Mouse (Mus musculus) left cerebral cortex, adult 18-20 months (tissue): Measurements from ENCODE around the gene Zfp119a. TPM values are rescaled to one million over a fixed set of nuclear protein-coding genes. Genes with fewer than 3 reads are reported as not detected.
A peak's percentile ranks its signal among the peaks of the same experiment; 100 is the strongest.

ENCODE experiments used
- DNase-seq, 2 experiments: peaks; one replicate each; pipeline ENCODE4 v3.0.0; 2021 to 2022; ENCODE audit warnings: low spot score in 2 of 2, mixed read lengths in 1 of 2
- long read RNA-seq, 2 experiments: library from polyadenylated mRNA; stranded (forward); transcript quantifications; one replicate each; pipeline ENCODE4 v2.0.0; 2021
- total RNA-seq, 2 experiments: library from RNA; stranded (reverse); gene quantifications; 2 replicates each; pipeline ENCODE4 v1.2.3; 2021

The Zfp119a gene
- 1 to 10 TPM; 5.5 to 6.2 TPM for total RNA-seq
- long read RNA-seq, experiment 1, transcript Zfp119a-201 (4 exons, 2,018 nt) = major isoform, 5 of 9 reads
- long read RNA-seq, experiment 1, partial matches to known transcripts = 0 of 9 reads
- long read RNA-seq, experiment 1, other reads (novel, unspliced or antisense) = 4 of 9 reads
- long read RNA-seq, experiment 2, partial matches to known transcripts = 0 of 3 reads
- long read RNA-seq, experiment 2, other reads (novel, unspliced or antisense) = 0 of 3 reads

DNA sequence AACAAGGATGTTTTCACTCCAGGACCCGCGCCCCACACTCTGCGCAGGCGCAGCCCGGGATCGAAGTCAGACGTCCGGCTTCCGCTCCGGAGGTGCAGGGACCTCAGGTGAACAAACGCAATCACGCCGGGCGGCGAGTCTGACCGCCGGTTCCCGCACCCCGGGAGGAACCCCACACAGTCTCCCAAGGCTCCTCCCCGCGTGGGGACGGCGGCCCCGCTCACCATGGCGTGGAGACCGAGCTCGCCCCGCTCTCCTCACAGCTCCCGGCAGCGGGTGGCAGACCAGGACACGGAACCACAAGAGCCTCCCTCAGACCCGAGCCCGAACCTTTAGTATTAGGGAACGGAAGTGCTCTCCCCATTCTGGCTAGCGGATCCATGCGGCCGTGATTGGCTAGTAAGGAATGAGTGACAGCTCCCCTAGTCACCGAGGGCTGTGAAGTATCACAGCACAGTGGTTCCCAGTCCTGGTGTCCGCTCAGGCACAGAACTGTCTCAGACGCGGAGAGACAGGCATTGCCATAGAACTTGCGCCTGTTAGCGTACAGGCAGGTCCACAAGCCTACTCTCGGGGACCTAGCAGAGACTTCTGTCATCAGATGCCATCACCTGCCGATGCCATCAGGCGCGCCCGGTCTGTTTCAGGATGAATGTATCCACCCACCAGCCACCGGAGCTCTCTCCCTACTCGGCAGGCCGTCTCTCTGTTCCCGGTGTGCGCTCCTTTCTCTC lies at the start of gene Zfp119a:
Gene Zfp119a (minus strand): TSS at position 295 of the 734 bp plus-strand sequence.
- peak; percentile 73 to 84 for DNase-seq

DNA sequence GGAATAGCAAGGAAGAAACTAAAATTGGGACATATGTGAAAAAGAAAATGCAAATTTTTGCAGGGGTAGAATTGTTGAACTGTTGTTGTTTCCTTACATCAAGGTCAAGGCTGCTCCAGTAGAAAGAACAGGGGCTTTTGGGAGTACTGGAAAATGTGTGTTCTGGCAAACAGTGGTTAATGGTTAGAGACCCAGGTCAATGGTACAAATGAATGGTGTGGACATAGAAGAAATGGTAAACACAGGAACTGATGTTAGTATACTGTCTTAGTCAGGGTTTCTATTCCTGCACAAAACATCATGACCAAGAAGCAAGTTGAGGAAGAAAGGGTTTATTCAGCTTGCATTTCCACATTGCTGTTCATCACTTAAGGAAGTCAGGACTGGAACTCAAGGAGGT lies 27.9 kb upstream of the Zfp119a start:
- no peak for DNase-seq

DNA sequence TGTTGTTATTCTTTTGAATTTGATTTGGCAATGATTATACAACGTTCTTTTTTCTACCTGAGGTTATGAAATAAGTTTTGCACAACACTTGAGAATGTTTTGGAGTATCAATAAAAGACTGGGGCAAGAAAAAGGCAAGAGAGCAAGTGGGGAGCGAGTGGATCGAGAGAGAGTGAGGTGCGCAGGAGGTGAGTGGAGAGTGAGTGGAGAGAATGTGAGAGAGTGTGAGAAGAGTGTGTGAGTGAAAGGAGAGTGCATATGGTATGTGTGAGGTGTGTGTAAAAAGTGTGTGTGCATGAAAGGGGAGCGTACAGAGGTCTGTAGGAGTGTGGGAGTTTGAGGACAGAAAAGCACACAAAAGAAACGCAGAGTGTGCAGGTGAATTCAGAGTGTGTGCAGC lies 25.4 kb upstream of the Zfp119a start:
- no peak for DNase-seq

GRCm38 (mm10) chr17:55903687-55904086 lies 25.0 kb upstream of the Zfp119a start:
- no peak for DNase-seq

GRCm38 (mm10) chr17:55903087-55903486 lies 24.4 kb upstream of the Zfp119a start:
- no peak for DNase-seq

DNA sequence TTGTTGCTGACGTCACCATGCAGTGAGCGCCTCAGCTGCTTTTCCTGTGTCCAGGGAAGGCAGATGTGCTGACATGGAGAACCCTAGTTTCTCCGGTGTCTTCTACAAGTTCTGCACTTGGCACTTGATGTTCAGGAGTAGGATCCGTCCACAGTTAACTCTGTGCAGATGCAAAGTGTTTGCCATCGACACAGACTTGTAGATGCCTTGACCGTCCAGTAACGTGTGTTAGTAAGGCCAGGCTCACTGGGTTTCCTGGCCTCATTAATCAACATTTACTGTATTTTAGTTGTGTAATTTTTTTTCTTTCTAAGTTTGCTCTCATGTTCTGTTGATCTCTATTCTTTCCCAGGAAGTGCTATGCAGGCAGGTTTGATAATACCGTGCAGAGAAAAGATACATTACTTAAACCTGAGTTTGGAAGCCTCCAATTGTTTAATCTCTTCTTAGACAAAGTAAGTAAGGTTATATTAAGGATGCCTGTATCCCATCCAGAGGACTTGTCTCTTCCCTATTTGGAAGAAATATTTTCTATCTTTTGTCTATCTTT lies 13.8 kb upstream of the Zfp119a start:
- peak in 1 of 2 experiments; percentile 30 for DNase-seq

- DNase-seq = no peak
Observed at GRCm38 (mm10) chr17:55884912-55885311, 6.2 kb upstream of the Zfp119a start.

DNA sequence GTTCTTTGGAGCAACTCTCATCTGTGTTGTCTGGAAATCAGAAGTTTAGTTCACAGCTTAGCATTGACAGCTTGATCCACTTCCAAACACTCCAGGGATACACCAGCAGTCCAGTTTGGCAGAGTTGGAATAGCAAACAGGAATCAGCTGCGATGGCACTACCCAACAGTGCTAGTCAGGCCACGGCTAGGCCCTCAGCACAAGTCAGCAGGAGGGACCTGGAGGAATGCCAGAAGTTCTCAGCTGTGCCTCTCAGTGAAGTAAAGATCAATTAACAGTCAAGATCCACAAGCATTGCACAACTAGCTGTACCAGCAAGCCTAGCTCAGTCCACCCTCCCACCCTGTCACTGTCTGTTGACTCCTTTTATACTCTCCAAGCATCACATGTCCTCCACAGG lies 4.9 kb upstream of the Zfp119a start:
- DNase-seq = no peak

DNA sequence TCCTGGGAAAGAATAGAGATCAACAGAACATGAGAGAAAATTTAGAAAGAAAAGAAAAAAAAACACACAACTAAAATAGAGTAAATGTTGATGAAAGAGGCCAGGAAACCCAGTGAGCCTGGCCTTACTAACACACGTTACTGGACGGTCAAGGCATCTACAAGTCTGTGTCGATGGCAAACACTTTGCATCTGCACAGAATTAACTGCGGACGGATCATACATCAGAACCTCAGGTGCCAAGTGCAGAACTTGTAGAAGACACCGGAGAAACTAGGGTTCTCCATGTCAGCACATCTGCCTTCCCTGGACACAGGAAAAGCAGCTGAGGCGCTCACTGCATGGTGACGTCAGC lies 471 bp downstream of the Zfp119a start:
- peak in 1 of 2 experiments; percentile 12 for DNase-seq

DNA sequence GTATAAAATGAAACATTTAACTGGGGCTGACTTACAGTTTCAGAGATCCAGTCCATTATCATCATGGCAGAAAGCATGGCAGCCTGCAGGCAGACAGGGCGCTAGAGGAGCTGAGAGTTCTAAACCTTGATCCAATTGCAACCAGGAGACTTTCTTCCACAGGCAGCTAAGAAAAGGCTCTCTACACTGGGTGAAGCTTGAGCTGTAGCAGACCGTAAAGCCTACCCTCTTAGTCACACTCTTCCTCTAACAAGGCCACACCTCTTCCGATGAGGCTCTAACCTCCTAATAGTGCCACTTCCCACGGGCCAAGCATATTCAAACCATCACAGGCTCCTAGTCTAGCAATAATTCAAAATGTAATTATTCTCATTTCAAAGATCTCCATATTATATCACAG lies 1.5 kb downstream of the Zfp119a start:
- no peak for DNase-seq

DNA sequence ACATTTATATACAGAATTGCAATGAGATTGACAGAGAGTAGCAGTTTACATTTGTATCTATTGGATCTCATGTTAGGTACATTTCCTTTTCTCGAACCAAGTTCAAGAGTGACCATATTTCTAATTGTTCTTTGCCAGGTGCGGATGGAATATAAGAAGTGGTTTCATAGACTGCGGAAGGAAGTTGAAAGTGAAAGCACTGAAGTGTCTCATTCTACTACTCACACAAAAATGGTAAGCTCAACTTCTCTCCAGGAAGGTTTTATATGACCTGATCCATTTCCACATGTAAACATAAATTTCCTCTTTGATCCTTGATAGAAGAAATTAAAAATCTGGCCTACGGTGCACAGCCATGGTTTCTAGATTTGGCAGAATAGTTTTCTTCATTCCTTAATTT lies 35.7 kb downstream of the Zfp119a start:
- no peak for DNase-seq

DNA sequence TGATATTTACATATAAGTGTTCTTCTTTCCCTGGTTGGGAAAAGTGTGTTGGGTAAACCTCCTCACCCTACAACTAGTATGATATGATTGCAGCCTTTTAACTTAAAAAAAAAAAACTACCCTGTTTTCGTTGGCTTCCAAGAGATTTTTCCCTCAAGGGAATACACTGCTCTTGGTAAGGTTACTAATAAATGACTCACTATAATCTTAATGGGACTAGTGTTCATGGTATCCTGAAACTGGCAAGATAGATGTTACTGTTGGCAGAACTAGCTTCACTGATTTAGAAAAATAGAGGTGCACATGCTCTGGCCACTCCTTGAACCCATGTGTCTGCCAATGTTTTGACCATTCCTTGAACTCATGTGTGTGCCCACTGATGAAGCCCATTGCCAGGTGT lies 57.2 kb downstream of the Zfp119a start:
- no peak for DNase-seq

- DNase-seq = no peak
Observed at GRCm38 (mm10) chr17:55816853-55817252, 61.9 kb downstream of the Zfp119a start.

Other genes with a start within 250 kb of the Zfp119a start
- gene Pot1b, start 166.3 kb downstream of the Zfp119a start, total RNA-seq = 1 to 10 TPM; 5.4 to 5.9 TPM
- under 1 TPM in 1 of 2 experiments, not detected in 1; 0.09 TPM for gene Adgre4, start 128.9 kb downstream of the Zfp119a start, total RNA-seq
- 1 to 10 TPM; 6.1 to 8.8 TPM for gene Zfp959, start 13.2 kb upstream of the Zfp119a start, total RNA-seq
- gene Zfp119b, start 70.6 kb upstream of the Zfp119a start, total RNA-seq = 1 to 10 TPM; 3.3 to 4.2 TPM
- gene Ebi3, start 73.7 kb upstream of the Zfp119a start, total RNA-seq = 1 to 10 TPM; 1.3 to 1.8 TPM
- gene Yju2, start 80.2 kb upstream of the Zfp119a start, total RNA-seq = 10 to 100 TPM; 15.0 to 15.2 TPM
- gene Shd, start 91.5 kb upstream of the Zfp119a start, total RNA-seq = 10 to 100 TPM; 39.2 to 41.0 TPM
- gene Fsd1, start 107.6 kb upstream of the Zfp119a start, total RNA-seq = 10 to 100 TPM; 81.3 to 86.5 TPM
- 1 to 10 TPM; 1.9 to 2.8 TPM for gene Stap2, start 126.7 kb upstream of the Zfp119a start, total RNA-seq
- 10 to 100 TPM; 85.0 to 94.3 TPM for gene Mpnd, start 126.8 kb upstream of the Zfp119a start, total RNA-seq
- 10 to 100 TPM; 36.4 to 39.3 TPM for gene Sh3gl1, start 157.7 kb upstream of the Zfp119a start, total RNA-seq
- gene Chaf1a, start 161.5 kb upstream of the Zfp119a start, total RNA-seq = 1 to 10 TPM; 1.9 to 2.7 TPM
- 10 to 100 TPM; 84.1 to 97.8 TPM for gene Ubxn6, start 196.1 kb upstream of the Zfp119a start, total RNA-seq
- 10 to 100 TPM; 90.6 to 95.8 TPM for gene Hdgfl2, start 200.7 kb upstream of the Zfp119a start, total RNA-seq
- gene Plin4, start 230.9 kb upstream of the Zfp119a start, total RNA-seq = 1 to 10 TPM; 2.6 to 3.4 TPM
- gene Plin5, start 238.7 kb upstream of the Zfp119a start, total RNA-seq = under 1 TPM; 0.37 to 0.60 TPM
- gene Lrg1, start 243.1 kb upstream of the Zfp119a start, total RNA-seq = 1 to 10 TPM; 1.8 to 3.6 TPM